Mouse (Mus musculus) ES-E14 (cell line): ENCODE data around the gene Antxr1.

Source experiments
- MAFK ChIP-seq: IDR thresholded peaks from 2 replicates; pipeline ENCODE4 v1.6.1; 2014; ENCODE audit warnings: mild to moderate bottlenecking, low read depth, low read length, inconsistent platforms; ENCODE audit not compliant: insufficient read depth
- ZC3H11A ChIP-seq: IDR thresholded peaks from 2 replicates; pipeline ENCODE4 v1.6.1; 2012; ENCODE audit warnings: low read depth, mild to moderate bottlenecking, inconsistent platforms, low read length, borderline replicate concordance

DNA sequence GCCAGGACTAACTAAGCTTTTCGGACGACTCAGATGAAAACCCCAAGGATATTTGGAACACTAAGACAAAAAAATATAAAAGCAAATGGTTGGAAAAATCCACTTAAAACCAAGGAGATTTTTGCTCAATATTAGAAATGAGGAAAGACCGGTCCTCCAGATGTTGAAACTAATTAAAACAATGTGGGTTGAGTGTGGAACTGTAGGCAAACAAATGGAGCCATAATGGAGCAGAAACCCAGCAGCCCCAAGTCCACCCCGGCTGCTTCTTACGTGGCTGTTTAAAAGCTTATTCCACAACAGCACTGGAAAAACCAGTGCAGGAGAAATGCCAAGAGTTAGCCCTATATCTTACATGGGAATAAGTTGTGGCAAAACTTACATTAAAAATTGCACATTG is 32.9 kb downstream of the Antxr1 start:
- no peak for TF ChIP-seq ZC3H11A
- no peak for TF ChIP-seq MAFK
